ENCODE assay signal across 8 mouse cellular contexts in genomic region chr5:30665968-30666367, GRCm38 (mm10). TPM values are rescaled to one million over a fixed set of nuclear protein-coding genes. Genes with fewer than 3 reads are reported as not detected.
A peak's percentile ranks its signal among the peaks of the same experiment; 100 is the strongest.
DNase-seq lines count a peak whose midpoint lies in the region; ATAC-seq lines count a peak whose summit lies in the region.

No protein-coding gene starts in this region.

- ATAC-seq in megakaryocyte, adult 5-6 weeks (ENCODE audit: poor library complexity, severe bottlenecking), result no peak
- ATAC-seq in intestine, embryonic 15.5 days, result no peak
- ATAC-seq in midbrain, embryonic 16.5 days, result no peak

- H3K9me3 ChIP-seq in megakaryocyte, embryonic 14.5 days, result peaks cover 10% of the 10 kb centered on the region
- H3K9me3 ChIP-seq in intestine, embryonic 15.5 days, result no peaks in the 10 kb centered on the region
- no peaks in the 10 kb centered on the region for H3K9me3 ChIP-seq in midbrain, embryonic 16.5 days (replicated peaks; ENCODE audit: control insufficient read depth, low read length, poor library complexity, severe bottlenecking)

- peaks cover 39% of the 10 kb centered on the region for H3K4me1 ChIP-seq in megakaryocyte, embryonic 14.5 days
- H3K4me1 ChIP-seq in intestine, embryonic 15.5 days (replicated peaks), result peaks cover 16% of the 10 kb centered on the region
- H3K4me1 ChIP-seq in midbrain, embryonic 16.5 days (ENCODE audit: control insufficient read depth, insufficient read depth, low read length), result peaks cover 2% of the 10 kb centered on the region

- H3K9ac ChIP-seq in intestine, embryonic 15.5 days, result peak overlapping the region; percentile 54
- H3K9ac ChIP-seq in midbrain, embryonic 16.5 days (ENCODE audit: low read depth, low read length), result no peak overlapping the region

- H3K27me3 ChIP-seq in megakaryocyte, embryonic 14.5 days (replicated peaks), result no peaks in the 10 kb centered on the region
- H3K27me3 ChIP-seq in intestine, embryonic 15.5 days (replicated peaks), result no peaks in the 10 kb centered on the region
- H3K27me3 ChIP-seq in midbrain, embryonic 16.5 days (ENCODE audit: control insufficient read depth, insufficient read depth, low read depth, low read length), result no peaks in the 10 kb centered on the region

- peak overlapping the region; percentile 59 for H3K4me2 ChIP-seq in intestine, embryonic 15.5 days (replicated peaks)
- peak overlapping the region; percentile 71 for H3K4me2 ChIP-seq in midbrain, embryonic 16.5 days (ENCODE audit: low read length)

- DNase-seq in embryo, embryonic 10.5 days (ENCODE audit: low spot score), result peak; percentile 6
- DNase-seq in embryo, embryonic 10 days (ENCODE audit: low spot score), result no peak
- DNase-seq in Muller cell, postnatal 12 days (ENCODE audit: inconsistent ontology term), result no peak
- no peak for DNase-seq in urinary bladder, postnatal 36 days (ENCODE audit: low spot score in 2 of 2)

- WGBS in intestine, embryonic 15.5 days, result 59% methylated on average over 6 of the region's 6 CpGs
- WGBS in midbrain, embryonic 16.5 days, result 65% methylated on average over 6 of the region's 6 CpGs

- H3K36me3 ChIP-seq in megakaryocyte, embryonic 14.5 days (replicated peaks; ENCODE audit: low read length), result peaks cover 26% of the 10 kb centered on the region
- no peaks in the 10 kb centered on the region for H3K36me3 ChIP-seq in intestine, embryonic 15.5 days
- no peaks in the 10 kb centered on the region for H3K36me3 ChIP-seq in midbrain, embryonic 16.5 days (ENCODE audit: control insufficient read depth, insufficient read depth, low read length)

- H3K27ac ChIP-seq in intestine, embryonic 15.5 days, result peak overlapping the region; percentile 67
- H3K27ac ChIP-seq in midbrain, embryonic 16.5 days (ENCODE audit: low read length), result peak overlapping the region; percentile 67

- peak overlapping the region; percentile 98 for H3K4me3 ChIP-seq in megakaryocyte, embryonic 14.5 days (replicated peaks)
- H3K4me3 ChIP-seq in intestine, embryonic 15.5 days (replicated peaks), result peak overlapping the region; percentile 81
- peak overlapping the region; percentile 72 for H3K4me3 ChIP-seq in midbrain, embryonic 16.5 days (ENCODE audit: low read depth, low read length)

RNA-seq across cellular contexts. Expression of gene Cenpa, which starts 0.6 kb away (rescaled TPM):
- polyA plus RNA-seq in megakaryocyte, embryonic 14.5 days (2012; ENCODE audit: insufficient read depth, low replicate concordance), result 208 and 210 TPM in 2 replicates
- 190 and 250 TPM in 2 replicates for total RNA-seq in megakaryocyte, adult 5-6 weeks (2015)
- 124 and 127 TPM in 2 replicates for total RNA-seq in megakaryocyte, adult 5-6 weeks (2017)
- polyA plus RNA-seq in intestine, embryonic 15.5 days (2015; fragmentation: Nextera tagmentation; extraction: Ambion mirVana), result 216 and 224 TPM in 2 replicates
- polyA plus RNA-seq in midbrain, embryonic 16.5 days (2015; fragmentation: Nextera tagmentation; extraction: Ambion mirVana), result 22.6 and 30.5 TPM in 2 replicates

RNA-seq across cellular contexts. Expression of gene Slc35f6, which starts 18.2 kb away (rescaled TPM):
- 11.7 and 13.4 TPM in 2 replicates for polyA plus RNA-seq in megakaryocyte, embryonic 14.5 days (2012; ENCODE audit: insufficient read depth, low replicate concordance)
- total RNA-seq in megakaryocyte, adult 5-6 weeks (2015), result 21.5 and 28.8 TPM in 2 replicates
- total RNA-seq in megakaryocyte, adult 5-6 weeks (2017), result 23.9 and 26.0 TPM in 2 replicates
- polyA plus RNA-seq in intestine, embryonic 15.5 days (2015; fragmentation: Nextera tagmentation; extraction: Ambion mirVana), result 36.8 and 40.4 TPM in 2 replicates
- 32.3 and 33.0 TPM in 2 replicates for polyA plus RNA-seq in midbrain, embryonic 16.5 days (2015; fragmentation: Nextera tagmentation; extraction: Ambion mirVana)

RNA-seq across cellular contexts. Expression of gene Dpysl5, which starts 45.4 kb away (rescaled TPM):
- 0.12 TPM in 1 of 2 replicates, not detected in the other for polyA plus RNA-seq in megakaryocyte, embryonic 14.5 days (2012; ENCODE audit: insufficient read depth, low replicate concordance)
- total RNA-seq in megakaryocyte, adult 5-6 weeks (2015), result not detected in 2 replicates
- total RNA-seq in megakaryocyte, adult 5-6 weeks (2017), result 0.41 TPM in 1 of 2 replicates, not detected in the other
- 6.6 and 7.1 TPM in 2 replicates for polyA plus RNA-seq in intestine, embryonic 15.5 days (2015; fragmentation: Nextera tagmentation; extraction: Ambion mirVana)
- 284 and 306 TPM in 2 replicates for polyA plus RNA-seq in midbrain, embryonic 16.5 days (2015; fragmentation: Nextera tagmentation; extraction: Ambion mirVana)

Comparison
In these comparisons a context has a peak if more than half of its experiments do, and no peak if none do; other contexts are left out.
1. RNA of gene Dpysl5, which starts 45.4 kb away (polyA plus RNA-seq): 284 to 306 TPM in midbrain, embryonic 16.5 days; 6.6 to 7.1 TPM in intestine, embryonic 15.5 days and 0.12 TPM in megakaryocyte, embryonic 14.5 days; every median in the first group is over 10 times any median in the second.
2. Peak in every context shown above with its lines, with median percentiles within 50 percentile points of each other: H3K4me3 ChIP-seq.